Mouse (Mus musculus): Measurements from ENCODE around the gene Zcchc17.

DNA sequence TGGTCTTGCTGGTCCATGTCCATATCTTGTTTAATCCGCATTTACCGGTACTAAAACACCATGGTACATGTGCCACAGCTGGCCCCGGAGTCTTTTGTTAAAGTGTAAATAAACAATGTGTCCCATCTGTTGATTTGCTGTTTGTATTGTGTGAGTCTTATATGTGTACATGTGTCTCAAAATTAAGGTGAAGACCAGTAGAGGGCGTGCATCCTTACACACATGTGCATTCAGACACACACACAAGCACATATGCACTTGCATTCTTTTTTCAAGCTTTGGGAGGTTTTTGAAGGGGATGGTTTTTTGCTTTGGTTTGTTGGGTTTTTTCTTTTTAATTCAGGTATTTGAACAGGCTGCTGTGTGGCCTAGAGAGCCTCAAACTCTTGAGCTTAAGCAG is 16.9 kb upstream of the Zcchc17 start:
- TF ChIP-seq CTCF (IDR thresholded peaks at IDR 0.05; ENCODE audit: extremely low read depth, insufficient read depth, low read length) (0 out of 2 replicates have a peak, but pooled peaks have one; percentile 5), POLR2A (IDR thresholded peaks at IDR 0.05; ENCODE audit: extremely low read depth, insufficient read depth, low read length) (no peak)

Measured in cortical plate, adult 2 months (tissue).